Mouse (Mus musculus) stomach, postnatal 0 days (tissue): ENCODE results near the gene Nfib.

ENCODE experiments used
- CTCF ChIP-seq: IDR thresholded peaks from 2 replicates; pipeline ENCODE4 v1.5.1; 2016; ENCODE audit warnings: antibody characterized with exemption, low read depth, mild to moderate bottlenecking, moderate library complexity
- EP300 ChIP-seq: optimal IDR thresholded peaks from 2 replicates; pipeline ENCODE3; 2016; ENCODE audit warnings: antibody characterized with exemption

DNA sequence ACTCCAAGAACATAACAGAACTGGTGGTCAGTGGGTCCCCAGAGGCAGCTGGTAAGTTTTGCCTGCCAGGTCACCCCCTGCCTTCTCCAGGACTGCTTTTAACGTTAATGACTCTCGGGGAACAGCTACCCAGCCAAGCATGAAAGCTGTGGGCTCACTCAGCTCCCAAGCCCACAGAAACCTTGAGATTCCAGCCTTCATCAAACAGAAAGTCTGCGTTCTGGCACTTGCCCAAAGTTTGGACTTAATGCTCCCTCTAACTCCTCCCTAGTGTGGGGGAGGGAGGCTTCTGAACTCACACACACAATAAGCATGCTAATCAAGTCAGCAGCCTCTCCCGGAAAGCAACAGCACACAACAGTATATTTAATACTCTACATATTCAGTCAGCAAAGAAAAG is 360.8 kb downstream of the Nfib start:
- TF ChIP-seq CTCF, result no peak
- no peak for TF ChIP-seq EP300
